Mouse (Mus musculus) lung, postnatal 4 days (tissue): ENCODE data around the gene Supt5.

ENCODE experiments used
- DNase-seq, 2 experiments: peaks; one replicate each; pipeline ENCODE4 v3.0.0; 2021

Gene Supt5

GRCm38 (mm10) chr7:28350155-28350883 lies 11.8 kb upstream of the Supt5 start, which contains the start of gene Rps16:
TSS of gene Rps16 (plus strand) at chr7:28350652.
- DNase-seq, result peak; percentile 98 to 100

- DNase-seq, result no peak
Measured at GRCm38 (mm10) chr7:28348601-28349000, 10.1 kb upstream of the Supt5 start.

DNA sequence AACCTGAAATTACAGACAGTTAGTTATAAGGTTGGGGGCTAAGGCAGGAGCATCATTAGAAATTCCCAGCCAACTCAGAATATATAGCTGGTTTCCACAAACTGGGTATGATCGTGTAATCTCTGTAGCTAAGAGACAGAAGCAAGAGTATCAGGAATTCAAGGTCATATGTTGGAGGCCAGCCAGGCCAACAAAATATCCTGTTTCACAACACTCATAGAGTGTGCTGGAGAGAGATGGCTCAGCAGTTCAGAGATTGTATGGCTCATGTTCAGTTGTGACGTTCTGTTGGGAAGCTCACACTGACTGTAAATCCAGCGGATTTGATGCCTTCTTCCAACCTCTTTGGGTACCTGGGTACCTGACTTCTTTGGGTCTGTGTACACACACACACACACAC lies 9.2 kb upstream of the Supt5 start:
- DNase-seq, result no peak

DNA sequence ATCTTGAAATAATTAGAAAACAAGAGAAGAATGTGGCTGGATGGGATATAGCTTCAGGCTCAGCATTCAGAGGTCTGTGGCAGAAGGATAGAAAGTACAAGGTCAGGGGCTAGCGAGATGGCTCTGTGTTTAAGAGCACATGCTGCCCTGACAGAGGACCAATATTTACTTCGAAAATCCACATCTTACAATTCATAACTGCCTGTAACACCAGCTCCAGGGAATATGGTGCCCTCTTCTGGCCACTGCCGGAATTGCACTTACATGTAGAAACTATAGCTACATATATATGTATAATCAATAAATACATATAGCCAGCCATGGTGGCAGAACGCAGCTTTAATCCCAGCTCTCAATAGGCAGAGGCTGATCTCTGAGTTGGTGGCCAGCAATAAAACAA lies 6.1 kb upstream of the Supt5 start:
- DNase-seq, result peak in 1 of 2 experiments; percentile 66

DNA sequence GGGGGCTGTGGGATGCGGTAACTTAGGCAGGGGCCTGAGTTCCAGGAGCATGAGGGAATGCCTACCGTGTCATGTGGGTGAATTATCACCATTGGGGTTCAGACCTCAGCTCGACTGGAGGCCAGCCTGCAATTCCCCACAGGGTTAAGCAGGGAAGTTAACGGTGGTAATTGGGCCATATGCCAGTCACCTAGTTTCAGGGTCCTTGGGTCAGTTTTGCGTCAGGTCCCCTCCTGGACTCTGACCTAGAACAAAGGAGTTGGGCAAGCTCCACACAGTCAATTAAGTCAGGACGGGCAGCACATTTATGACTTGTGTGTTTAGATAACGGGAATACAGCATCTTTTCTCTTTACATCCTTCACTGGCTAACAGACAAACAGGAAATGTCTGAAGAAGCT lies 2.8 kb upstream of the Supt5 start:
- DNase-seq, result no peak

DNA sequence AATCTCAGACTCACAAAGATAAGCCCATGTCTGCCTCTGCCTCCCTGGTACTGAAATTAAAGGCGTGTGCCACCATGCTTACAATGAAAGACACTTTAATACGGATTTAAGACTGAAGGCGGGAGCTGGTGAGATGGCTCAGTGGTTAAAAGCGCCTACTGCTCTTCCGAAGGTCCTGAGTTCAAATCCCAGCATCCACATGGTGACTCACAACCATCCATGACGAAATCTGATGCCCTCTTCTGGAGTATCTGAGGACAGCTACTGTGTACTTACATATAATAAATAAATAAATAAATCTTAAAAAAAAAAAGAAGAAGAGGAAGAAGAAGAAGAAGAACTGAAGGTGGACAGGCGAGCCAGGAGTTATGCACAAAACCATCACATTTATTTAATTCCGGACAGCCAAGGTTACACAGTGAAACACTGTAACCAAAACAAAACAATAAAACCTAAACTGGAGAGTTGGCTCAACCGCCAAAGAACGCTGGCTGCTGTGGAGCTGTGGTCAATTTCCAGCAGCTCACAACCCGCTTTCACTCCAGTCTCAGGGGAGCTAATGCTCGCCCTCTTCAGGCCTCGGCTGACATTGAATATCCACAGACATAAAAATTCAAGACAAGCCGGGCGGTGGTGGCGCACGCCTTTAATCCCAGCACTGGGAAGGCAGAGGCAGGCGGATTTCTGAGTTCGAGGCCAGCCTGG lies 819 bp upstream of the Supt5 start:
- DNase-seq, result peak; percentile 68 to 72

DNA sequence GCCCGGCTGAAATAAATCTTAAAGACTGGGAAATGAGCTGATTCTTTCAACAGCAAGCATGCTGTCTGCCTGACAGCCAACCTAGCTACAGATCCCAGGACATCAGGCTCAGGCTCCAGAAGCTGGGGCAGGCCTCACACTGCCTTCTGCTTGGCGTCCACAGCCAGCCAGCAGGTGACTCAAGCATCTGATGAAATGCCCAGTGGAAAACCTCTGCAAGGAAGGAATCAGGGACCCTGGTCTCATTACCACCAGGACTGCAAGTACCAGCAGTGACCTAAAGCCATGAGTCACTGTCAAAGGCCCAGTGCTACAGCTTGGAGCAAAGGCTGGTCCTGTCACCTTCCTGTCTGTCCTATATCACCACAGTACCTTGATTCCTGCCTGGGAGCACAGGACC lies 3.1 kb downstream of the Supt5 start:
- DNase-seq, result no peak

- no peak for DNase-seq
Measured at GRCm38 (mm10) chr7:28334534-28334933, 4.0 kb downstream of the Supt5 start.

GRCm38 (mm10) chr7:28328260-28328659 lies 10.3 kb downstream of the Supt5 start:
- no peak for DNase-seq

GRCm38 (mm10) chr7:28326457-28326856 lies 12.1 kb downstream of the Supt5 start:
- no peak for DNase-seq

GRCm38 (mm10) chr7:28325293-28325692 lies 13.3 kb downstream of the Supt5 start:
- no peak for DNase-seq

DNA sequence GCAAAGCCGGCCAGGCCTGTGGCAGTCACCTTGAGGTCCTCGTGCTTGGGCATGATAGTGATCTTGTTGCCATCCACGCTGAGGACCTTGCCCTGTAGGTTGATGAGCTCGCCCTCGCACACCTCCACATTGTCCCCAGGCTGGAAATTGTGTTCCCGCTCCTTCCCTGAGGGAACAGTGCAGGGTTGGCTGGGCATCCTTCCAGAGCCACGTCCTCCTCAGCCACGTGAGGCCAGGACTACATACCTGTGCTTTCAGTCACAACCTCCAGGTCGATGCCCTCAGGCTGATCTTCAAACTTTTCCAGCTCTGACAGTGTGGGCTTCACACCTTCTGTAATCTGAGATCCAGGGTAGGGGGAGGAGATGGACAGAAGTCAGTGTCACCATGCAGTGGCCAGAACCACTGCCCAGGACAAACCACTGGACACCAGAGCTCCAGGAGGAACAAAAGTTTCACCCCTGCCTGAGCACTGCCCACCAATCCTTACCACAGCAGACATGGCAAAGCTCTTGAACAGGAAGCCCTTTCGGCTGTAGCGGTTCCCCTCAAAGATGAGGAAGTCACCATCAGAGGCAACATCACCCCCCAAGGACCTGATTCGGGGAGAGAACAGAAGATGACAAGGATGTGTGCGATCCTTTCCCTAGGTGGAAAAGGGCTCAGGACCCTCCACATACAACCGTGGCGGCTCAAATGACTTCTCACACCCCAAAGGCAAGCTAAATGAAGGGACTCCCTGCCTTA lies 16.4 kb downstream of the Supt5 start:
- no peak for DNase-seq

- DNase-seq, result no peak
Measured at GRCm38 (mm10) chr7:28318714-28319113, 19.8 kb downstream of the Supt5 start.

GRCm38 (mm10) chr7:28318036-28318435 lies 20.5 kb downstream of the Supt5 start:
- no peak for DNase-seq

DNA sequence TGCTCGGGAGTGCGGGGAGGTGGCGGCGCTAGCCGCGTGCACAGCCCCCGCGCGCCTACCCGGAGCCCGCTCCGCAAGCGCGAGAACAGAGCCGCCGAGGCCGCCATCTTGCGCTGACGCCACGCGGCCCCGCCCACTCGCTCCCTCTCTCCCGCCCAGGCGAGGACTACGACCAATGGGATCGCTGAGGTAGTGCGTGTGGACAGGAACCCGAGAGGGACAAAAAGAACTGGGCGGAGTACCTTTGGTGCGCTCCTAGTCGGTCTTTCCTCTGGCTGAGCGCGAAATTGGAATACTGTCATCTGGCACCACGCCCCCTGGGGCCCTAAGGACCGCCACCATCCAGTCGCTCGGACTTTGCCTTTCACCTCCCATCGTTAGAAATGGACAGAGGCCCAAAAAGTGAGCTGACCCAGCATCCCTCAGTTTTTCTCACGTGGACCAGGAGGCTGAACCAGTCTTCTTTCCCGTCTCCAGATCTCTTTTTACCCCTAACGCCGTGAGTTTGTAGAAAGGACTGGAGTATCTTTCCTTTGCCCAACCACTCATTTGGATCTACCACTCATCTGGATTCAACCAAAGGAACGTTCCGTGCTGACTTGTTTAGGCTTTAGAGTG lies 26.5 kb downstream of the Supt5 start, which contains the start of gene Timm50:
Timm50 (minus strand) TSS at position 147 of the 618 bp plus-strand sequence.
- peak; percentile 97 to 98 for DNase-seq

- no peak for DNase-seq
Measured at GRCm38 (mm10) chr7:28311151-28311925, 27.2 kb downstream of the Supt5 start.

GRCm38 (mm10) chr7:28309737-28310136 lies 28.8 kb downstream of the Supt5 start:
- DNase-seq, result no peak

DNA sequence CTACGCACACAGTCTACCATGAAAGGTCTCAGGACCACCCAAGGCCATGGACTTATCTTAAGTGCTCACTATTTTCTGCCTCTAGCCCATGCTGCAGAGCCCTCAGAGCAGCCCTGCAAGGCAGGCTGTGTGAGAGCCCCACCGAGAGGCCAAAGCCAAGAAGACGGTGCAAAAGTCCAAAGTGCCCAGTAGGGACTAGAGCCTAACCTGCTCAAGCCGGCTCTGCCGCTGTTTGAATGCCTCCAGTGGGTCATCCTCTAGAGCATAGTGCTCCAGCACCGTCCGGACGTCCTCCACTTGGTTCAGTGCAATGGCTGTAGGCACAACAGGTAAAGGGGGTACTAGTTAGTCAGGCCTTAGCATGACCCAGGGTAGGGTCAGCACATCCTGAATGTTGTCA lies 32.3 kb downstream of the Supt5 start:
- DNase-seq, result no peak

DNA sequence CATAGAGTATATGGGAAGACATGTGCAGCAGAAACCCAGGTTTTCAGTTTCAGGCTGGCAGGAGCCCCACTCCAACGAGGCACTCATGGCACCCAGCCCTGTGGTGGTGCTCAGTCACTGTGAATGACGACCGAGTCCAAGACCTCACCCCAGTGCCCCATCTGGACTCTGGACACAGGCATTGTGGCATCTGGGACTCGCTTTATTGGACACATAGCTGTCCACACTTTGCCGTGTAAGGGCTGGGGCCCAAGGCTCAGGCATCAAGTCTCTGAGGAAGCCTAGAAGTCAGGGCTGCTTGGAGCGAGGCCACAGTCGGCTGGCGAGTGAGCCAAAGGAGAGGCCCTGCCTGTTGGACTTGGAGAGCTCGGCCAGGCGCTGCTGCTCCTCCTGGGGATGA lies 32.9 kb downstream of the Supt5 start:
- DNase-seq, result no peak

DNA sequence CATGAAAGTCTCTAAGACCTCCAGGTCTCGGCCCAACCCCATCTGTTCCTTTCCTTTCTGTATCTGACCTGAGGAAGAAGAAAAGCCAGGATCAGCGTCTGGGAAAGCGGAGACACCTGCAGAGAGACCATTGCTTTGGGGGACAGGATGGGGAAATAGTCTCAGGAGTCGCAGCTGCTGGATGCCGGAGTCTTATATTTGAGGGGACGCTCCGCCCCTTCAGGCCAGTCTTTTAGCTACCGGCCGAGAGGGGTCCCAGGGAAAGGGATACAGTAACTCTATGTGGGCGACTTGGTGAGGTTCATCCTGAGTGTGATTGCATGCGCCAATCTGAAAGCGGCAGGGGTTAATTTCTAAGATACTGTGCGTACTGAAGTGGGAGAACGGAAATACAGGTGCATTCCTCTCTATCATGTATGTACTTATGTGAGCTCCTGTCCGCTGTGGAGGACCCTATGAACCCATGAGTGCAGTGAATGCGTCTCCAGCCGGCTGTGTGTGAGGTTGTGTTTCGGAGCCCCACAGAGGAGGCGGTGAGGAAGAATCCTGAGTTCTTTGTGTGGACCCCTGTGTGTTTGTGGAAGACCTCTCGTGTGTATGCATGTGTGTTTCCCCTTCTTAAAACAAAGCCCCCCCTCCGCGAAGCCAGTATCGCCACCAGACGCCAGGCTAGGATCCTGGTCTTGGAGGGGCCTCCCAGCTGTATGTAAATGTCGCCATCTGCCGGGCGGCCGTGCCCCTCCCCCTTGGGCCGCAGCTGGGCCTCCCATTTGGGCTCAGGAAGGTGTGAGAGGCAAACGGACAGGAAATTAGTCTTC lies 36.7 kb downstream of the Supt5 start, which contains the start of gene Dll3:
Dll3 (minus strand) TSS at position 623 of the 818 bp plus-strand sequence.
- peak; percentile 71 for DNase-seq
